Mouse (Mus musculus) liver, embryonic 14.5 days (tissue): ENCODE measurements around the gene Dag1.

Source experiments
- CTCF ChIP-seq: IDR thresholded peaks from 2 replicates; pipeline ENCODE4 v1.5.1; 2016; ENCODE audit warnings: antibody characterized with exemption, low read depth, control low read depth
- EP300 ChIP-seq: IDR thresholded peaks from 2 replicates; pipeline ENCODE4 v1.6.1; 2016; ENCODE audit warnings: antibody characterized with exemption, low read depth

DNA sequence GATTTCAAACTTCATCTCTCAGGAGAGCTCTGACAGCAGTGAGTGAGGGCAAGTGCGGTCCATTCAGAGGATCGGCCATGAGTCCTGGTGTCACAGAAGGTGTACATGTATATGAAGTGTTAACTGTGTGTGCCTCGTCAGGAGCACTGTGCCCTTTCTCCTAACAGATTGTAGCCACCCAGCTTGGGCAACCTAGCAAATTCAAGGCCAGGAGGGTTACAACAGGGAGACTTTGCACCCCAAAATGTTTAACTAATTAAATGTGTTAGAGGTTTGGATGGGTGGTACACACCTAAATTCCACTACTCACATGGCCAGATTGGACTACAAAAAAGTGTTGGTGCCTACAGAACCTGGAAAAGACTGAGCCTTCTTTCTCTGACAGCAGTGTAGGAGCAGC lies 42.2 kb downstream of the Dag1 start:
- TF ChIP-seq EP300: no peak
- no peak for TF ChIP-seq CTCF
